Mouse (Mus musculus): ENCODE results near the gene Cfap77. TPM values are rescaled to one million over a fixed set of nuclear protein-coding genes. Genes with fewer than 3 reads are reported as not detected.

The Cfap77 gene
- total RNA-seq, 1 experiment from 2014 or later = 1.7 TPM

GRCm38 (mm10) chr2:28912961-28913360, 141.9 kb downstream of the Cfap77 start:
- ATAC-seq (replicated peaks; ENCODE audit: insufficient number of reproducible peaks, low FRiP score, low TSS enrichment, poor library complexity, severe bottlenecking) = no peak

- no peak for ATAC-seq (replicated peaks; ENCODE audit: insufficient number of reproducible peaks, low FRiP score, low TSS enrichment, poor library complexity, severe bottlenecking)
Observed at GRCm38 (mm10) chr2:28912039-28912700, 142.7 kb downstream of the Cfap77 start.

GRCm38 (mm10) chr2:28911331-28912038, 143.4 kb downstream of the Cfap77 start:
- ATAC-seq (replicated peaks; ENCODE audit: insufficient number of reproducible peaks, low FRiP score, low TSS enrichment, poor library complexity, severe bottlenecking) = no peak

- ATAC-seq (replicated peaks; ENCODE audit: insufficient number of reproducible peaks, low FRiP score, low TSS enrichment, poor library complexity, severe bottlenecking) = no peak
Observed at GRCm38 (mm10) chr2:28910877-28911276, 144.0 kb downstream of the Cfap77 start.

- no peak for ATAC-seq (replicated peaks; ENCODE audit: insufficient number of reproducible peaks, low FRiP score, low TSS enrichment, poor library complexity, severe bottlenecking)
Observed at GRCm38 (mm10) chr2:28909818-28910710, 144.8 kb downstream of the Cfap77 start.

GRCm38 (mm10) chr2:28909186-28909817, 145.6 kb downstream of the Cfap77 start:
- ATAC-seq (replicated peaks; ENCODE audit: insufficient number of reproducible peaks, low FRiP score, low TSS enrichment, poor library complexity, severe bottlenecking) = no peak

GRCm38 (mm10) chr2:28908389-28909153, 146.3 kb downstream of the Cfap77 start:
- ATAC-seq (replicated peaks; ENCODE audit: insufficient number of reproducible peaks, low FRiP score, low TSS enrichment, poor library complexity, severe bottlenecking) = no peak

- no peak for ATAC-seq (replicated peaks; ENCODE audit: insufficient number of reproducible peaks, low FRiP score, low TSS enrichment, poor library complexity, severe bottlenecking)
Observed at GRCm38 (mm10) chr2:28907691-28908388, 147.0 kb downstream of the Cfap77 start.

- ATAC-seq (replicated peaks; ENCODE audit: insufficient number of reproducible peaks, low FRiP score, low TSS enrichment, poor library complexity, severe bottlenecking) = no peak
Observed at GRCm38 (mm10) chr2:28905561-28905960, 149.3 kb downstream of the Cfap77 start.

- no peak for ATAC-seq (replicated peaks; ENCODE audit: insufficient number of reproducible peaks, low FRiP score, low TSS enrichment, poor library complexity, severe bottlenecking)
Observed at GRCm38 (mm10) chr2:28904786-28905185, 150.1 kb downstream of the Cfap77 start.

GRCm38 (mm10) chr2:28903871-28904270, 151.0 kb downstream of the Cfap77 start:
- no peak for ATAC-seq (replicated peaks; ENCODE audit: insufficient number of reproducible peaks, low FRiP score, low TSS enrichment, poor library complexity, severe bottlenecking)

GRCm38 (mm10) chr2:28902291-28902690, 152.6 kb downstream of the Cfap77 start:
- no peak for ATAC-seq (replicated peaks; ENCODE audit: insufficient number of reproducible peaks, low FRiP score, low TSS enrichment, poor library complexity, severe bottlenecking)

- ATAC-seq (replicated peaks; ENCODE audit: insufficient number of reproducible peaks, low FRiP score, low TSS enrichment, poor library complexity, severe bottlenecking) = no peak
Observed at GRCm38 (mm10) chr2:28897340-28897899, 157.4 kb downstream of the Cfap77 start.

- no peak for ATAC-seq (replicated peaks; ENCODE audit: insufficient number of reproducible peaks, low FRiP score, low TSS enrichment, poor library complexity, severe bottlenecking)
Observed at GRCm38 (mm10) chr2:28895876-28896275, 159.0 kb downstream of the Cfap77 start.

- ATAC-seq (replicated peaks; ENCODE audit: insufficient number of reproducible peaks, low FRiP score, low TSS enrichment, poor library complexity, severe bottlenecking) = no peak
Observed at GRCm38 (mm10) chr2:28893526-28893925, 161.3 kb downstream of the Cfap77 start.

GRCm38 (mm10) chr2:28892796-28893195, 162.1 kb downstream of the Cfap77 start:
- ATAC-seq (replicated peaks; ENCODE audit: insufficient number of reproducible peaks, low FRiP score, low TSS enrichment, poor library complexity, severe bottlenecking) = no peak

GRCm38 (mm10) chr2:28884914-28885313, 170.0 kb downstream of the Cfap77 start:
- ATAC-seq (replicated peaks; ENCODE audit: insufficient number of reproducible peaks, low FRiP score, low TSS enrichment, poor library complexity, severe bottlenecking) = no peak

Measured in monocyte, adult 5-6 weeks (primary cell).